Mouse (Mus musculus): ENCODE measurements around the gene Vps36. TPM values are rescaled to one million over a fixed set of nuclear protein-coding genes. Genes with fewer than 3 reads are reported as not detected.

Vps36 gene
- total and polyA plus RNA-seq, 3 experiments = 21.7 to 27.9 TPM; not detected in 1

GRCm38 (mm10) chr8:22166080-22166603 lies 26.5 kb upstream of the Vps36 start, which contains the start of gene Nek3:
Gene Nek3 (minus strand): TSS chr8:22166435.
- peak; percentile 96 for DNase-seq (ENCODE audit: low read depth, low spot score)
- no peaks in the 10 kb centered on the region for H3K9me3 ChIP-seq (replicated peaks; ENCODE audit: insufficient read depth, low read length)
- H3K9ac ChIP-seq (ENCODE audit: control insufficient read depth, low read depth, low read length, poor library complexity, severe bottlenecking) = peak within 1 kb of the TSS; percentile 78
- TF ChIP-seq MAX (IDR thresholded peaks at IDR 0.05; ENCODE audit: low read length) (no peak), POLR2AphosphoS5 (IDR thresholded peaks at IDR 0.05; ENCODE audit: borderline replicate concordance, low read depth, low read length) (no peak), SIN3A (IDR thresholded peaks at IDR 0.05; ENCODE audit: low read length) (peak; percentile 66), UBTF (IDR thresholded peaks at IDR 0.05; ENCODE audit: borderline replicate concordance, insufficient read depth, low read depth, low read length) (no peak), ZMIZ1 (IDR thresholded peaks at IDR 0.05; ENCODE audit: low read depth, low read length) (0 out of 2 replicates have a peak, but pooled peaks have one; percentile 56), MYB (IDR thresholded peaks at IDR 0.05; ENCODE audit: low read depth, low read length) (no peak), TBP (IDR thresholded peaks at IDR 0.05; ENCODE audit: low read depth, low read length) (peak; percentile 49), MXI1 (IDR thresholded peaks at IDR 0.05; ENCODE audit: low read depth, low read length) (peak; percentile 17), HCFC1 (IDR thresholded peaks at IDR 0.05; ENCODE audit: low read depth, low read length) (peak; percentile 65), USF1 (IDR thresholded peaks at IDR 0.05; ENCODE audit: low read depth, low read length) (no peak), POLR2A (IDR thresholded peaks at IDR 0.05; ENCODE audit: control insufficient read depth in 1 of 2, insufficient read depth in 1 of 2, low read depth in 1 of 2, low read length in 2 of 2, poor library complexity in 1 of 2) (peak; percentile 62 to 89), MEF2A (IDR thresholded peaks at IDR 0.05; ENCODE audit: extremely low read depth, insufficient replicate concordance, low read depth, low read length, poor library complexity, severe bottlenecking) (no peak), MAZ (IDR thresholded peaks at IDR 0.05; ENCODE audit: low read depth, low read length) (peak; percentile 68), TAL1 (IDR thresholded peaks at IDR 0.05; ENCODE audit: low read length) (no peak), ZKSCAN1 (IDR thresholded peaks at IDR 0.05; ENCODE audit: low read depth, low read length) (no peak), ELF1 (IDR thresholded peaks at IDR 0.05; ENCODE audit: low read depth, low read length) (no peak), NRF1 (IDR thresholded peaks at IDR 0.05; ENCODE audit: insufficient read depth, low read depth, low read length, poor library complexity, severe bottlenecking) (peak; percentile 84), RAD21 (IDR thresholded peaks at IDR 0.05; ENCODE audit: low read depth, low read length) (peak; percentile 60), MAFK (IDR thresholded peaks at IDR 0.05; ENCODE audit: borderline replicate concordance, low read depth, low read length) (no peak), CTCF (IDR thresholded peaks at IDR 0.05 in 2 of 3, conservative IDR thresholded peaks at IDR 0.05 in 1 of 3; ENCODE audit: control insufficient read depth in 1 of 3, insufficient read depth in 1 of 3, low read depth in 2 of 3, low read length in 3 of 3, poor library complexity in 1 of 3, severe bottlenecking in 1 of 3) (peak; percentile 33 to 71 (median 42)), NELFE (IDR thresholded peaks at IDR 0.05; ENCODE audit: low read depth, low read length) (peak; percentile 82), TCF12 (IDR thresholded peaks at IDR 0.05; ENCODE audit: low read depth, low read length) (peak; percentile 25; the same call in 1 of the 2 replicates), KAT2A (conservative IDR thresholded peaks at IDR 0.05; ENCODE audit: low read depth, low read length) (no peak), BHLHE40 (IDR thresholded peaks at IDR 0.05; ENCODE audit: borderline replicate concordance, low read depth, low read length) (no peak), RCOR1 (IDR thresholded peaks at IDR 0.05; ENCODE audit: low read depth, low read length) (no peak), USF2 (IDR thresholded peaks at IDR 0.05; ENCODE audit: borderline replicate concordance in 1 of 2, insufficient read depth in 1 of 2, low read depth in 1 of 2, low read length in 2 of 2) (no peak), ZC3H11A (IDR thresholded peaks at IDR 0.05; ENCODE audit: low read depth, low read length) (peak; percentile 35; the same call in 1 of the 2 replicates), CHD1 (IDR thresholded peaks at IDR 0.05; ENCODE audit: low read depth, low read length) (no peak), GABPA (IDR thresholded peaks at IDR 0.05; ENCODE audit: low read depth, low read length) (no peak), ETS1 (IDR thresholded peaks at IDR 0.05; ENCODE audit: low read depth, low read length) (no peak), SMC3 (IDR thresholded peaks at IDR 0.05; ENCODE audit: low read depth, low read length) (peak; percentile 61), ZNF384 (IDR thresholded peaks at IDR 0.05; ENCODE audit: low read depth, low read length) (no peak), POLR2AphosphoS2 (IDR thresholded peaks at IDR 0.05; ENCODE audit: low read length) (peak; percentile 58; the same call in 1 of the 2 replicates)
- H3K27me3 ChIP-seq (ENCODE audit: control insufficient read depth in 1 of 2, insufficient read depth in 2 of 2, low read length in 2 of 2) = no peaks in the 10 kb centered on the region
- H3K79me2 ChIP-seq (ENCODE audit: control insufficient read depth, insufficient read depth, low read length, poor library complexity) = no peaks in the 10 kb centered on the region
- peaks cover 2 to 3% of the 10 kb centered on the region in 2 experiments for H3K36me3 ChIP-seq (ENCODE audit: control insufficient read depth in 1 of 2, insufficient read depth in 2 of 2, low read length in 2 of 2)
- H3K4me1 ChIP-seq (ENCODE audit: control insufficient read depth in 1 of 2, insufficient read depth in 2 of 2, low read length in 2 of 2) = peaks cover 0 to 5% of the 10 kb centered on the region in 2 experiments; a peak in 2 of 4 replicates
- peak within 1 kb of the TSS; percentile 76 to 89 for H3K4me3 ChIP-seq (ENCODE audit: control insufficient read depth in 1 of 2, insufficient read depth in 1 of 2, low read depth in 2 of 2, low read length in 2 of 2)
- peak within 1 kb of the TSS; percentile 55 for H3K27ac ChIP-seq (ENCODE audit: control insufficient read depth, low read depth, low read length)

Data from MEL (cell line).